In the genomic region with DNA sequence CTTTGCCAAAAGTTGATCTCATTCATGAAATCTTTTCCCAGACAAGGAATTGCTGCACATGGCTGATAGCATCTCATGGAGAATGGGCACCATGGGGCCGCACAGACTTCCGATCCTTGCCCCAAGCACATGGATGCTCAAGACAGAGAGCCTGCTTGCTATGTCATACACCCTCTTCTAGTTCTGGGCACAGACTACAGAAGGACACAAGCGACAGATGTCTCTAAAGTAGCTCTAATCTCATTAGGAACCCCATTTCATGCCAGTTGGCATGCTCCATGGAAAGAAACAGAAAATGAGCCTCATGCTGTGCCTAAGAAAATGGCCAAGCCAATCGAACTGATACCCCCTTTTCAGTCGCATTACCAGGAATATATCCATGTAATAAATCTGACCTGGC, we compare ENCODE assay signal across 10 mouse cellular contexts.
A peak's percentile ranks its signal among the peaks of the same experiment; 100 is the strongest.
DNase-seq lines count a peak whose midpoint lies in the region; ATAC-seq and TF ChIP-seq lines count a peak whose summit lies in the region.
"Had no signal": no experiment of that assay in that cellular context is flagged by ENCODE, and none has a peak within 500 bp of the region (broad histone marks: within the 10 kb centered on the region; RNA-seq: fewer than 3 reads in every experiment).

No protein-coding gene starts in this region.

- ATAC-seq in forebrain, embryonic 15.5 days (replicated peaks), result peak; percentile 79
- no peak for ATAC-seq in forebrain, embryonic 12.5 days (ENCODE audit: low FRiP score)
- ATAC-seq in lung, embryonic 14.5 days (ENCODE audit: insufficient read depth), result no peak
- peak; percentile 81 for ATAC-seq in forebrain, embryonic 16.5 days
- 0 out of 2 replicates have a peak, but pooled peaks have one; percentile 5 for ATAC-seq in limb, embryonic 15.5 days (ENCODE audit: insufficient number of reproducible peaks, low FRiP score, low TSS enrichment, low read depth)

- H3K27ac ChIP-seq in forebrain, embryonic 15.5 days (replicated peaks), result 0 out of 2 replicates have a peak overlapping the region, but pooled peaks have one; percentile 6
- no peak overlapping the region for H3K27ac ChIP-seq in forebrain, embryonic 12.5 days
- H3K27ac ChIP-seq in lung, embryonic 14.5 days (ENCODE audit: low read depth), result no peak overlapping the region
- no peak overlapping the region for H3K27ac ChIP-seq in forebrain, embryonic 16.5 days (ENCODE audit: low read length)
- peak overlapping the region; percentile 75 for H3K27ac ChIP-seq in limb, embryonic 15.5 days

- no peaks in the 10 kb centered on the region for H3K36me3 ChIP-seq in forebrain, embryonic 15.5 days
- H3K36me3 ChIP-seq in forebrain, embryonic 12.5 days (replicated peaks), result no peaks in the 10 kb centered on the region
- no peaks in the 10 kb centered on the region for H3K36me3 ChIP-seq in lung, embryonic 14.5 days (ENCODE audit: insufficient read depth)
- no peaks in the 10 kb centered on the region for H3K36me3 ChIP-seq in forebrain, embryonic 16.5 days (ENCODE audit: control insufficient read depth, insufficient read depth)
- no peaks in the 10 kb centered on the region for H3K36me3 ChIP-seq in limb, embryonic 15.5 days

- 0 out of 2 replicates have a peak overlapping the region, but pooled peaks have one; percentile 1 for H3K4me2 ChIP-seq in forebrain, embryonic 15.5 days (replicated peaks)
- no peak overlapping the region for H3K4me2 ChIP-seq in forebrain, embryonic 12.5 days
- H3K4me2 ChIP-seq in lung, embryonic 14.5 days, result no peak overlapping the region
- H3K4me2 ChIP-seq in forebrain, embryonic 16.5 days (ENCODE audit: low read length), result no peak overlapping the region
- H3K4me2 ChIP-seq in limb, embryonic 15.5 days, result no peak overlapping the region
- H3K4me2 ChIP-seq: liver, embryonic 11.5 days had no signal

- H3K4me1 ChIP-seq in forebrain, embryonic 15.5 days, result peaks cover 32% of the 10 kb centered on the region
- H3K4me1 ChIP-seq in forebrain, embryonic 12.5 days, result peaks cover 18% of the 10 kb centered on the region
- peaks cover 35% of the 10 kb centered on the region for H3K4me1 ChIP-seq in lung, embryonic 14.5 days (ENCODE audit: insufficient read depth)
- H3K4me1 ChIP-seq in forebrain, embryonic 16.5 days (replicated peaks; ENCODE audit: control insufficient read depth, insufficient read depth, low read length), result peaks cover 19% of the 10 kb centered on the region
- peaks cover 46% of the 10 kb centered on the region for H3K4me1 ChIP-seq in limb, embryonic 15.5 days

- TF ChIP-seq CTCF in lung, embryonic 14.5 days (IDR thresholded peaks at IDR 0.05; ENCODE audit: low read depth), result no peak

- no peaks in the 10 kb centered on the region for H3K27me3 ChIP-seq in forebrain, embryonic 15.5 days
- no peaks in the 10 kb centered on the region for H3K27me3 ChIP-seq in forebrain, embryonic 12.5 days
- no peaks in the 10 kb centered on the region for H3K27me3 ChIP-seq in lung, embryonic 14.5 days (ENCODE audit: insufficient read depth, low read length)
- no peaks in the 10 kb centered on the region for H3K27me3 ChIP-seq in forebrain, embryonic 16.5 days (replicated peaks; ENCODE audit: control insufficient read depth, insufficient read depth, low read length)
- no peaks in the 10 kb centered on the region for H3K27me3 ChIP-seq in limb, embryonic 15.5 days

- peak; percentile 26 for DNase-seq in lung, embryonic 14.5 days
- no peak for DNase-seq in lung, postnatal 25 days (ENCODE audit: low spot score)
- DNase-seq in spleen, adult 12 weeks (ENCODE audit: low spot score), result no peak
- DNase-seq in kidney, postnatal 25 days, result no peak
- DNase-seq: kidney, postnatal 36 days had no signal

- no peak overlapping the region for H3K4me3 ChIP-seq in forebrain, embryonic 15.5 days
- H3K4me3 ChIP-seq in forebrain, embryonic 12.5 days (replicated peaks), result no peak overlapping the region
- H3K4me3 ChIP-seq in lung, embryonic 14.5 days (ENCODE audit: low read depth, low read length), result no peak overlapping the region
- H3K4me3 ChIP-seq in forebrain, embryonic 16.5 days (replicated peaks; ENCODE audit: low read length), result no peak overlapping the region
- H3K4me3 ChIP-seq in limb, embryonic 15.5 days, result no peak overlapping the region

- H3K9ac ChIP-seq in forebrain, embryonic 15.5 days (replicated peaks), result no peak overlapping the region
- H3K9ac ChIP-seq in forebrain, embryonic 12.5 days, result no peak overlapping the region
- no peak overlapping the region for H3K9ac ChIP-seq in lung, embryonic 14.5 days
- no peak overlapping the region for H3K9ac ChIP-seq in forebrain, embryonic 16.5 days (replicated peaks; ENCODE audit: low read depth, low read length)
- H3K9ac ChIP-seq in limb, embryonic 15.5 days, result no peak overlapping the region

- no peaks in the 10 kb centered on the region for H3K9me3 ChIP-seq in forebrain, embryonic 15.5 days
- H3K9me3 ChIP-seq in forebrain, embryonic 12.5 days, result no peaks in the 10 kb centered on the region
- H3K9me3 ChIP-seq in lung, embryonic 14.5 days (ENCODE audit: low read depth, low read length), result no peaks in the 10 kb centered on the region
- H3K9me3 ChIP-seq in forebrain, embryonic 16.5 days (ENCODE audit: control insufficient read depth, low read length), result no peaks in the 10 kb centered on the region
- no peaks in the 10 kb centered on the region for H3K9me3 ChIP-seq in limb, embryonic 15.5 days

- WGBS in forebrain, embryonic 15.5 days, result 42% methylated on average over 5 of the region's 5 CpGs
- 60% methylated on average over 5 of the region's 5 CpGs for WGBS in forebrain, embryonic 12.5 days
- WGBS in lung, embryonic 14.5 days, result 85% methylated on average over 5 of the region's 5 CpGs
- 35% methylated on average over 5 of the region's 5 CpGs for WGBS in forebrain, embryonic 16.5 days
- WGBS in limb, embryonic 15.5 days, result 61% methylated on average over 5 of the region's 5 CpGs

Comparison
In these comparisons a context has a peak if more than half of its experiments do, and no peak if none do; other contexts are left out.
1. ATAC-seq: peak in forebrain, embryonic 15.5 days (single experiment), forebrain, embryonic 16.5 days (single experiment) and limb, embryonic 15.5 days (single experiment); none in forebrain, embryonic 12.5 days (single experiment) and lung, embryonic 14.5 days (single experiment).
2. H3K27ac ChIP-seq: peak in forebrain, embryonic 15.5 days (single experiment) and limb, embryonic 15.5 days (single experiment); none in forebrain, embryonic 12.5 days (single experiment), lung, embryonic 14.5 days (single experiment) and forebrain, embryonic 16.5 days (single experiment).